Mouse (Mus musculus) bone marrow macrophage, adult 2 months (primary cell): ENCODE results near the gene Smim22.

Experiments used
- CTCF ChIP-seq: IDR thresholded peaks from 2 replicates; pipeline ENCODE4 v1.5.1; 2012; ENCODE audit warnings: low read depth, mild to moderate bottlenecking, low read length, moderate library complexity
- POLR2A ChIP-seq: IDR thresholded peaks from 2 replicates; pipeline ENCODE4 v1.6.1; 2012; ENCODE audit warnings: mild to moderate bottlenecking, low read depth, low read length, borderline replicate concordance

GRCm38 (mm10) chr16:4971626-4972025, 35.5 kb upstream of the Smim22 start:
- TF ChIP-seq CTCF = no peak
- no peak for TF ChIP-seq POLR2A
